Comparison of ENCODE assay signal across 8 mouse cellular contexts in the genomic region with DNA sequence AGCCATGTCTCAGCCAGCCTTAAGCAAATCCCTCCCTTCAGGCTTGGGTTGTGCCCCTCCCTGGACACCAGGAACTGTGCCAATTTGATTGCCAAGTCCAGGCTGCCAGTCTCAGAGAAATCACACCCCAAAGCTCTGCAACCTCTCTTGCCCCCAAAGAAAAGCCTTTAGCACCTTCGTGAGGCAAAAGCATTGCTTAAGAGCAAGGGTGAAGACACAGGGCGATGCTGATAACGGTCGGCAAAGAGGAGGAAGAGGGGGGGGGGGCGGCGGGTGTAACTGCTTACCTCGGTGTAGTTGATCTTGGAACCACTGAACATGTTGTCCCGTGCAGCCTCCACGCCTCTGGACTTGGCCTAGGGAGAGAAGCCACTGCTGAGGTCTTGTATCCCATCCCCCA. TPM values are rescaled to one million over a fixed set of nuclear protein-coding genes. Genes with fewer than 3 reads are reported as not detected.
DNase-seq lines count a peak whose midpoint lies in the region; ATAC-seq and TF ChIP-seq lines count a peak whose summit lies in the region.

No protein-coding gene starts in this region.

- no peak for DNase-seq in kidney, postnatal 0 days (ENCODE audit: low spot score)
- no peak for DNase-seq in kidney, postnatal 14 days
- DNase-seq in cerebellum, postnatal 14 days, result peak; percentile 50 to 59
- DNase-seq in hindbrain, embryonic 10.5 days (ENCODE audit: low spot score), result no peak
- peak; percentile 9 for DNase-seq in lung, embryonic 14.5 days
- no peak for DNase-seq in spleen, postnatal 10 days (ENCODE audit: low spot score in 2 of 2)
- DNase-seq in spleen, adult 12 weeks (ENCODE audit: low spot score), result no peak

- 0 out of 2 replicates have a peak overlapping the region, but pooled peaks have one; percentile 19 for H3K9ac ChIP-seq in kidney, postnatal 0 days (ENCODE audit: low read depth, low read length)
- H3K9ac ChIP-seq in lung, embryonic 14.5 days, result 0 out of 2 replicates have a peak overlapping the region, but pooled peaks have one; percentile 14
- H3K9ac ChIP-seq in stomach, embryonic 16.5 days (ENCODE audit: low read length), result peak overlapping the region; percentile 86; the same call in 1 of the 2 replicates

- H3K4me2 ChIP-seq in kidney, postnatal 0 days (ENCODE audit: low read length), result peak overlapping the region; percentile 81
- H3K4me2 ChIP-seq in lung, embryonic 14.5 days, result peak overlapping the region; percentile 70
- H3K4me2 ChIP-seq in stomach, embryonic 16.5 days (ENCODE audit: low read depth, low read length), result peak overlapping the region; percentile 78

- TF ChIP-seq CTCF in kidney, postnatal 0 days (IDR thresholded peaks at IDR 0.05; ENCODE audit: low read depth), result no peak
- no peak for TF ChIP-seq CTCF in lung, embryonic 14.5 days (IDR thresholded peaks at IDR 0.05; ENCODE audit: low read depth)

- H3K27me3 ChIP-seq in kidney, postnatal 0 days (ENCODE audit: insufficient read depth, low read length), result no peaks in the 10 kb centered on the region
- no peaks in the 10 kb centered on the region for H3K27me3 ChIP-seq in hindbrain, embryonic 10.5 days (ENCODE audit: insufficient read depth, poor library complexity, severe bottlenecking)
- H3K27me3 ChIP-seq in lung, embryonic 14.5 days (ENCODE audit: insufficient read depth, low read length), result no peaks in the 10 kb centered on the region
- H3K27me3 ChIP-seq in stomach, embryonic 16.5 days (ENCODE audit: control insufficient read depth, insufficient read depth, low read length), result no peaks in the 10 kb centered on the region

- H3K36me3 ChIP-seq in kidney, postnatal 0 days (ENCODE audit: insufficient read depth, low read length), result peaks cover 28% of the 10 kb centered on the region
- H3K36me3 ChIP-seq in hindbrain, embryonic 10.5 days, result peaks cover 51% of the 10 kb centered on the region
- peaks cover 41% of the 10 kb centered on the region for H3K36me3 ChIP-seq in lung, embryonic 14.5 days (ENCODE audit: insufficient read depth)
- peaks cover 10% of the 10 kb centered on the region; the same call in 1 of the 2 replicates for H3K36me3 ChIP-seq in stomach, embryonic 16.5 days (ENCODE audit: control insufficient read depth, insufficient read depth, low read length)

- no peak for ATAC-seq in kidney, postnatal 0 days (replicated peaks; ENCODE audit: low FRiP score, low read depth)
- ATAC-seq in lung, embryonic 14.5 days (ENCODE audit: insufficient read depth), result no peak
- ATAC-seq in stomach, embryonic 16.5 days (ENCODE audit: insufficient read depth, low FRiP score), result no peak

- H3K4me3 ChIP-seq in kidney, postnatal 0 days (replicated peaks; ENCODE audit: low read depth, low read length), result peak overlapping the region; percentile 86; the same call in 1 of the 2 replicates
- peak overlapping the region; percentile 69 for H3K4me3 ChIP-seq in hindbrain, embryonic 10.5 days
- H3K4me3 ChIP-seq in lung, embryonic 14.5 days (ENCODE audit: low read depth, low read length), result peak overlapping the region; percentile 74
- H3K4me3 ChIP-seq in stomach, embryonic 16.5 days (replicated peaks; ENCODE audit: low read length), result peak overlapping the region; percentile 79

- H3K9me3 ChIP-seq in kidney, postnatal 0 days (replicated peaks; ENCODE audit: low read length), result no peaks in the 10 kb centered on the region
- H3K9me3 ChIP-seq in hindbrain, embryonic 10.5 days, result no peaks in the 10 kb centered on the region
- no peaks in the 10 kb centered on the region for H3K9me3 ChIP-seq in lung, embryonic 14.5 days (ENCODE audit: low read depth, low read length)
- H3K9me3 ChIP-seq in stomach, embryonic 16.5 days (replicated peaks; ENCODE audit: control insufficient read depth, low read length), result no peaks in the 10 kb centered on the region

- peaks cover 22% of the 10 kb centered on the region for H3K4me1 ChIP-seq in kidney, postnatal 0 days (replicated peaks; ENCODE audit: insufficient read depth, low read length)
- peaks cover 44% of the 10 kb centered on the region for H3K4me1 ChIP-seq in hindbrain, embryonic 10.5 days (replicated peaks)
- peaks cover 7% of the 10 kb centered on the region; the same call in 1 of the 2 replicates for H3K4me1 ChIP-seq in lung, embryonic 14.5 days (ENCODE audit: insufficient read depth)
- H3K4me1 ChIP-seq in stomach, embryonic 16.5 days (ENCODE audit: control insufficient read depth, insufficient read depth, low read length), result peaks cover 36% of the 10 kb centered on the region

- WGBS in kidney, postnatal 0 days, result 29% methylated on average over 7 of the region's 9 CpGs
- 66% methylated on average over 9 of the region's 9 CpGs for WGBS in hindbrain, embryonic 10.5 days
- 34% methylated on average over 7 of the region's 9 CpGs for WGBS in lung, embryonic 14.5 days
- 39% methylated on average over 7 of the region's 9 CpGs for WGBS in stomach, embryonic 16.5 days

- H3K27ac ChIP-seq in kidney, postnatal 0 days, result no peak overlapping the region
- H3K27ac ChIP-seq in hindbrain, embryonic 10.5 days, result peak overlapping the region; percentile 92
- H3K27ac ChIP-seq in lung, embryonic 14.5 days (ENCODE audit: low read depth), result no peak overlapping the region
- no peak overlapping the region for H3K27ac ChIP-seq in stomach, embryonic 16.5 days (ENCODE audit: low read length)

RNA-seq across cellular contexts. Expression of a gene that starts 1.5 kb away (rescaled TPM):
- 323 and 356 TPM in 2 replicates for polyA plus RNA-seq in kidney, postnatal 0 days (2015; fragmentation: Nextera tagmentation; extraction: Ambion mirVana)
- polyA plus RNA-seq in hindbrain, embryonic 10.5 days (2016; fragmentation: Nextera tagmentation; extraction: Ambion mirVana), result 313 and 393 TPM in 2 replicates
- polyA plus RNA-seq in lung, embryonic 14.5 days (2014; fragmentation: Nextera tagmentation; extraction: Ambion mirVana), result 260 and 268 TPM in 2 replicates
- polyA plus RNA-seq in stomach, embryonic 16.5 days (2015; fragmentation: Nextera tagmentation; extraction: Ambion mirVana), result 347 and 352 TPM in 2 replicates

RNA-seq across cellular contexts. Expression of a gene that starts 22.2 kb away (rescaled TPM):
- 0.32 TPM in 1 of 2 replicates, not detected in the other for polyA plus RNA-seq in kidney, postnatal 0 days (2015; fragmentation: Nextera tagmentation; extraction: Ambion mirVana)
- not detected in 2 replicates for polyA plus RNA-seq in hindbrain, embryonic 10.5 days (2016; fragmentation: Nextera tagmentation; extraction: Ambion mirVana)
- 0.88 TPM in 1 of 2 replicates, not detected in the other for polyA plus RNA-seq in lung, embryonic 14.5 days (2014; fragmentation: Nextera tagmentation; extraction: Ambion mirVana)
- polyA plus RNA-seq in stomach, embryonic 16.5 days (2015; fragmentation: Nextera tagmentation; extraction: Ambion mirVana), result not detected in 2 replicates

RNA-seq across cellular contexts. Expression of a gene that starts 32.2 kb away (rescaled TPM):
- polyA plus RNA-seq in kidney, postnatal 0 days (2015; fragmentation: Nextera tagmentation; extraction: Ambion mirVana), result 51.4 and 54.5 TPM in 2 replicates
- polyA plus RNA-seq in hindbrain, embryonic 10.5 days (2016; fragmentation: Nextera tagmentation; extraction: Ambion mirVana), result 82.2 and 85.5 TPM in 2 replicates
- 53.7 and 54.1 TPM in 2 replicates for polyA plus RNA-seq in lung, embryonic 14.5 days (2014; fragmentation: Nextera tagmentation; extraction: Ambion mirVana)
- 53.6 and 54.8 TPM in 2 replicates for polyA plus RNA-seq in stomach, embryonic 16.5 days (2015; fragmentation: Nextera tagmentation; extraction: Ambion mirVana)

RNA-seq across cellular contexts. Expression of a gene that starts 59.2 kb away (rescaled TPM):
- 133 and 146 TPM in 2 replicates for polyA plus RNA-seq in kidney, postnatal 0 days (2015; fragmentation: Nextera tagmentation; extraction: Ambion mirVana)
- 239 and 277 TPM in 2 replicates for polyA plus RNA-seq in hindbrain, embryonic 10.5 days (2016; fragmentation: Nextera tagmentation; extraction: Ambion mirVana)
- 229 and 231 TPM in 2 replicates for polyA plus RNA-seq in lung, embryonic 14.5 days (2014; fragmentation: Nextera tagmentation; extraction: Ambion mirVana)
- polyA plus RNA-seq in stomach, embryonic 16.5 days (2015; fragmentation: Nextera tagmentation; extraction: Ambion mirVana), result 161 and 165 TPM in 2 replicates

Comparison
In these comparisons a context has a peak if more than half of its experiments do, and no peak if none do; other contexts are left out.
1. DNase-seq: peak in cerebellum, postnatal 14 days (2 of 2) and lung, embryonic 14.5 days (single experiment); none in kidney, postnatal 0 days (single experiment), kidney, postnatal 14 days (single experiment), hindbrain, embryonic 10.5 days (single experiment), spleen, postnatal 10 days (0 of 2) and spleen, adult 12 weeks (single experiment).
2. H3K9ac ChIP-seq: peak in every context shown above with its lines; median percentile 86 in stomach, embryonic 16.5 days; 19 in kidney, postnatal 0 days; 14 in lung, embryonic 14.5 days.
3. Peak in every context shown above with its lines, with median percentiles within 50 percentile points of each other: H3K4me2 ChIP-seq and H3K4me3 ChIP-seq.